Mouse (Mus musculus) liver, embryonic 16.5 days (tissue): Measurements from ENCODE around the gene Itgad. TPM values are rescaled to one million over a fixed set of nuclear protein-coding genes. Genes with fewer than 3 reads are reported as not detected.

ENCODE experiments used
- ATAC-seq: fragments of 200-750 bp; cut with Nextera tagmentation; 2 replicates; pipeline ENCODE4 v1.8.0; 2017; ENCODE audit warnings: low read depth, mild to moderate bottlenecking, moderate number of reproducible peaks, moderate library complexity
- H3K27ac ChIP-seq: fragments of 300-500 bp; sonication (generic); 2 replicates; pipeline ENCODE4 v1.5.1; 2014; ENCODE audit warnings: mild to moderate bottlenecking, low read length
- H3K27me3 ChIP-seq: fragments of 300-500 bp; sonication (generic); 2 replicates; pipeline ENCODE4 v1.6.1; 2014; ENCODE audit warnings: low read depth, low read length, mixed read lengths; ENCODE audit not compliant: control insufficient read depth, insufficient read depth
- H3K36me3 ChIP-seq: fragments of 300-500 bp; sonication (generic); 2 replicates; pipeline ENCODE4 v1.6.1; 2014; ENCODE audit warnings: mild to moderate bottlenecking; ENCODE audit not compliant: control insufficient read depth, insufficient read depth
- H3K4me1 ChIP-seq: fragments of 300-500 bp; sonication (generic); 2 replicates; pipeline ENCODE4 v1.6.1; 2014; ENCODE audit warnings: low read depth, low read length, mixed read lengths; ENCODE audit not compliant: control insufficient read depth
- H3K4me2 ChIP-seq: fragments of 300-500 bp; sonication (generic); 2 replicates; pipeline ENCODE4 v1.6.1; 2014; ENCODE audit warnings: low read depth, low read length, mixed read lengths
- H3K4me3 ChIP-seq: fragments of 300-500 bp; sonication (generic); 2 replicates; pipeline ENCODE4 v1.5.1; 2014; ENCODE audit warnings: low read depth, mild to moderate bottlenecking, low read length
- H3K9ac ChIP-seq: fragments of 300-500 bp; sonication (generic); 2 replicates; pipeline ENCODE4 v1.6.1; 2014; ENCODE audit warnings: low read depth, low read length
- H3K9me3 ChIP-seq: fragments of 300-500 bp; sonication (generic); replicated peaks from 2 replicates; pipeline ENCODE4 v1.6.1; 2016; ENCODE audit warnings: low read length; ENCODE audit not compliant: control insufficient read depth
- WGBS: fragments of 180-500 bp; shearing (Covaris S2); extraction: QIAGEN DNeasy Blood & Tissue Kit; methylation state at CpG from one replicate; pipeline ENCODE4 v1.1.7; 2014; ENCODE audit not compliant: insufficient replicate concordance; 5-methylcytosine and 5-hydroxymethylcytosine counted together
- polyA plus RNA-seq: library from polyadenylated mRNA; unstranded; fragments of >200 nt; fragmentation: Nextera tagmentation; extraction: Ambion mirVana; gene quantifications from 2 replicates; pipeline ENCODE4 v1.2.1, GENCODE M21; 2015

Gene Itgad
- polyA plus RNA-seq, 1 experiment from 2014 or later = 0.13 TPM

- H3K27me3 ChIP-seq = peaks cover 4% of the 10 kb centered on the region; the same call in 1 of the 2 replicates
- no peak overlapping the region for H3K27ac ChIP-seq
- H3K4me3 ChIP-seq = no peak overlapping the region
- no peak for ATAC-seq
- peaks cover 21% of the 10 kb centered on the region for H3K36me3 ChIP-seq
- no peak overlapping the region for H3K9ac ChIP-seq
- no peak overlapping the region for H3K4me2 ChIP-seq
- WGBS = 92% methylated on average over 16 of the region's 16 CpGs
- H3K9me3 ChIP-seq = no peaks in the 10 kb centered on the region
- peaks cover 23% of the 10 kb centered on the region for H3K4me1 ChIP-seq
Observed at GRCm38 (mm10) chr7:128242331-128242730, 88.2 kb downstream of the Itgad start.

- Histone ChIP-seq H3K9ac (no peak overlapping the region), H3K9me3 (no peaks in the 10 kb centered on the region), H3K4me3 (no peak overlapping the region), H3K4me2 (no peak overlapping the region), H3K27me3 (peaks cover 4% of the 10 kb centered on the region; the same call in 1 of the 2 replicates), H3K4me1 (peaks cover 22% of the 10 kb centered on the region), H3K36me3 (peaks cover 21% of the 10 kb centered on the region), H3K27ac (no peak overlapping the region)
- no peak for ATAC-seq
- WGBS = 86% methylated on average over 10 of the region's 10 CpGs
Observed at GRCm38 (mm10) chr7:128243921-128244320, 89.7 kb downstream of the Itgad start.

GRCm38 (mm10) chr7:128244410-128245025, 90.3 kb downstream of the Itgad start:
- Histone ChIP-seq H3K27ac (no peak overlapping the region), H3K9me3 (no peaks in the 10 kb centered on the region), H3K9ac (no peak overlapping the region), H3K36me3 (peaks cover 21% of the 10 kb centered on the region), H3K4me1 (peaks cover 17% of the 10 kb centered on the region), H3K4me3 (no peak overlapping the region), H3K4me2 (no peak overlapping the region), H3K27me3 (peaks cover 4% of the 10 kb centered on the region; the same call in 1 of the 2 replicates)
- no peak for ATAC-seq
- 86% methylated on average over 18 of the region's 18 CpGs for WGBS

GRCm38 (mm10) chr7:128245547-128245946, 91.4 kb downstream of the Itgad start:
- H3K9me3 ChIP-seq = no peaks in the 10 kb centered on the region
- no peak overlapping the region for H3K4me2 ChIP-seq
- H3K4me1 ChIP-seq = peaks cover 23% of the 10 kb centered on the region
- H3K27me3 ChIP-seq = peaks cover 4% of the 10 kb centered on the region; the same call in 1 of the 2 replicates
- no peak overlapping the region for H3K4me3 ChIP-seq
- peaks cover 15% of the 10 kb centered on the region for H3K36me3 ChIP-seq
- H3K9ac ChIP-seq = no peak overlapping the region
- WGBS = 71% methylated on average over 4 of the region's 4 CpGs
- H3K27ac ChIP-seq = no peak overlapping the region
- ATAC-seq = no peak

- WGBS = 10% methylated on average over 26 of the region's 30 CpGs
- peak; percentile 53 for ATAC-seq
Observed at GRCm38 (mm10) chr7:128246496-128247391, 92.6 kb downstream of the Itgad start, which contains the start of gene Tgfb1i1. TSS of gene Tgfb1i1 (plus strand) at chr7:128246812.

GRCm38 (mm10) chr7:128247443-128247842, 93.3 kb downstream of the Itgad start:
- peak overlapping the region; percentile 66 for H3K27ac ChIP-seq
- WGBS = 2% methylated on average over 13 of the region's 13 CpGs

More at GRCm38 (mm10) chr7:128246496-128247391, 92.6 kb downstream of the Itgad start, which contains the start of gene Tgfb1i1:
- Histone ChIP-seq H3K4me2 (peak within 1 kb of the TSS; percentile 82), H3K9me3 (no peaks in the 10 kb centered on the region), H3K36me3 (peaks cover 12% of the 10 kb centered on the region), H3K27me3 (peaks cover 6% of the 10 kb centered on the region), H3K4me1 (peaks cover 21% of the 10 kb centered on the region), H3K9ac (peak within 1 kb of the TSS; percentile 70), H3K27ac (peak within 1 kb of the TSS; percentile 66), H3K4me3 (peak within 1 kb of the TSS; percentile 62)

GRCm38 (mm10) chr7:128248081-128249042, 94.2 kb downstream of the Itgad start:
- H3K27me3 ChIP-seq = peaks cover 21% of the 10 kb centered on the region
- H3K4me1 ChIP-seq = peaks cover 21% of the 10 kb centered on the region
- H3K4me3 ChIP-seq = no peak overlapping the region
- ATAC-seq = no peak
- peaks cover 7% of the 10 kb centered on the region for H3K36me3 ChIP-seq
- no peak overlapping the region for H3K27ac ChIP-seq
- WGBS = 76% methylated on average over 10 of the region's 10 CpGs
- H3K4me2 ChIP-seq = no peak overlapping the region
- H3K9me3 ChIP-seq = no peaks in the 10 kb centered on the region
- H3K9ac ChIP-seq = no peak overlapping the region; the same call in 1 of the 2 replicates

More at GRCm38 (mm10) chr7:128247443-128247842, 93.3 kb downstream of the Itgad start:
- Histone ChIP-seq H3K4me3 (peak overlapping the region; percentile 62), H3K27me3 (peaks cover 13% of the 10 kb centered on the region), H3K9ac (peak overlapping the region; percentile 70), H3K9me3 (no peaks in the 10 kb centered on the region), H3K4me1 (peaks cover 21% of the 10 kb centered on the region), H3K4me2 (peak overlapping the region; percentile 82), H3K36me3 (peaks cover 8% of the 10 kb centered on the region)
- ATAC-seq = peak; percentile 84

GRCm38 (mm10) chr7:128249998-128250397, 95.8 kb downstream of the Itgad start:
- no peak overlapping the region for H3K9ac ChIP-seq
- peaks cover 21% of the 10 kb centered on the region for H3K4me1 ChIP-seq
- H3K36me3 ChIP-seq = no peaks in the 10 kb centered on the region
- no peak overlapping the region for H3K27ac ChIP-seq
- no peak for ATAC-seq
- no peak overlapping the region for H3K4me3 ChIP-seq
- peaks cover 21% of the 10 kb centered on the region for H3K27me3 ChIP-seq
- H3K9me3 ChIP-seq = no peaks in the 10 kb centered on the region
- 65% methylated on average over 5 of the region's 5 CpGs for WGBS
- H3K4me2 ChIP-seq = no peak overlapping the region
